In genomic region chr14:111149653-111150052, GRCm38 (mm10) we compare ENCODE assay signal across 8 mouse cellular contexts.
DNase-seq lines count a peak whose midpoint lies in the region; ATAC-seq and TF ChIP-seq lines count a peak whose summit lies in the region.

No protein-coding gene starts in this region.

- TF ChIP-seq EP300 in stomach, postnatal 0 days (optimal IDR thresholded peaks at IDR 0.05): no peak

- H3K4me1 ChIP-seq in forebrain, embryonic 14.5 days (ENCODE audit: control insufficient read depth, insufficient read depth, low read length): no peaks in the 10 kb centered on the region
- no peaks in the 10 kb centered on the region for H3K4me1 ChIP-seq in forebrain, embryonic 15.5 days
- no peaks in the 10 kb centered on the region for H3K4me1 ChIP-seq in midbrain, postnatal 0 days (ENCODE audit: insufficient read depth, low read length)
- H3K4me1 ChIP-seq in midbrain, embryonic 13.5 days (replicated peaks): no peaks in the 10 kb centered on the region
- H3K4me1 ChIP-seq in stomach, postnatal 0 days (replicated peaks; ENCODE audit: control insufficient read depth, insufficient read depth): no peaks in the 10 kb centered on the region
- H3K4me1 ChIP-seq in liver, embryonic 12.5 days: no peaks in the 10 kb centered on the region

- H3K27ac ChIP-seq in forebrain, embryonic 14.5 days (ENCODE audit: low read depth, low read length): no peak overlapping the region
- H3K27ac ChIP-seq in forebrain, embryonic 15.5 days (replicated peaks): no peak overlapping the region
- no peak overlapping the region for H3K27ac ChIP-seq in midbrain, postnatal 0 days (ENCODE audit: low read depth, low read length)
- H3K27ac ChIP-seq in midbrain, embryonic 13.5 days: no peak overlapping the region
- no peak overlapping the region for H3K27ac ChIP-seq in stomach, postnatal 0 days (replicated peaks)
- H3K27ac ChIP-seq in liver, embryonic 12.5 days: no peak overlapping the region

- no peaks in the 10 kb centered on the region for H3K9me3 ChIP-seq in forebrain, embryonic 14.5 days (replicated peaks; ENCODE audit: control insufficient read depth, low read length)
- no peaks in the 10 kb centered on the region for H3K9me3 ChIP-seq in forebrain, embryonic 15.5 days
- no peaks in the 10 kb centered on the region for H3K9me3 ChIP-seq in midbrain, postnatal 0 days (ENCODE audit: low read length)
- no peaks in the 10 kb centered on the region for H3K9me3 ChIP-seq in midbrain, embryonic 13.5 days
- no peaks in the 10 kb centered on the region for H3K9me3 ChIP-seq in stomach, postnatal 0 days (ENCODE audit: control insufficient read depth, low read length)
- no peaks in the 10 kb centered on the region for H3K9me3 ChIP-seq in liver, embryonic 12.5 days (replicated peaks)

- no peaks in the 10 kb centered on the region for H3K27me3 ChIP-seq in forebrain, embryonic 14.5 days (replicated peaks; ENCODE audit: control insufficient read depth, insufficient read depth, low read length)
- H3K27me3 ChIP-seq in forebrain, embryonic 15.5 days: no peaks in the 10 kb centered on the region
- no peaks in the 10 kb centered on the region for H3K27me3 ChIP-seq in midbrain, postnatal 0 days (ENCODE audit: insufficient read depth, low read length)
- no peaks in the 10 kb centered on the region for H3K27me3 ChIP-seq in midbrain, embryonic 13.5 days
- no peaks in the 10 kb centered on the region for H3K27me3 ChIP-seq in stomach, postnatal 0 days (ENCODE audit: control insufficient read depth, insufficient read depth, low read length)
- no peaks in the 10 kb centered on the region for H3K27me3 ChIP-seq in liver, embryonic 12.5 days (replicated peaks)

- no peak overlapping the region for H3K4me3 ChIP-seq in forebrain, embryonic 14.5 days (ENCODE audit: low read depth, low read length)
- no peak overlapping the region for H3K4me3 ChIP-seq in forebrain, embryonic 15.5 days
- H3K4me3 ChIP-seq in midbrain, postnatal 0 days (ENCODE audit: low read depth, low read length): no peak overlapping the region
- no peak overlapping the region for H3K4me3 ChIP-seq in midbrain, embryonic 13.5 days (replicated peaks)
- no peak overlapping the region for H3K4me3 ChIP-seq in stomach, postnatal 0 days (ENCODE audit: low read depth, low read length)
- no peak overlapping the region for H3K4me3 ChIP-seq in liver, embryonic 12.5 days

- peak; percentile 77 for DNase-seq in forebrain, embryonic 14.5 days (ENCODE audit: low spot score)
- peak; percentile 69 for DNase-seq in midbrain, postnatal 0 days (ENCODE audit: low spot score)
- peak; percentile 9 to 42 for DNase-seq in frontal cortex, postnatal 36 days (ENCODE audit: low spot score in 2 of 2)
- DNase-seq in stomach, postnatal 0 days (ENCODE audit: low spot score): no peak
- DNase-seq in gastrocnemius, postnatal 14 days: no peak

- no peaks in the 10 kb centered on the region for H3K36me3 ChIP-seq in forebrain, embryonic 14.5 days (ENCODE audit: control insufficient read depth, insufficient read depth, low read length)
- no peaks in the 10 kb centered on the region for H3K36me3 ChIP-seq in forebrain, embryonic 15.5 days
- H3K36me3 ChIP-seq in midbrain, postnatal 0 days (ENCODE audit: insufficient read depth, low read length): no peaks in the 10 kb centered on the region
- H3K36me3 ChIP-seq in midbrain, embryonic 13.5 days: no peaks in the 10 kb centered on the region
- H3K36me3 ChIP-seq in stomach, postnatal 0 days (ENCODE audit: control insufficient read depth, insufficient read depth, low read length): no peaks in the 10 kb centered on the region
- H3K36me3 ChIP-seq in liver, embryonic 12.5 days: no peaks in the 10 kb centered on the region

- no peak for ATAC-seq in forebrain, embryonic 14.5 days
- ATAC-seq in forebrain, embryonic 15.5 days (replicated peaks): no peak
- ATAC-seq in midbrain, postnatal 0 days (ENCODE audit: low FRiP score): no peak
- no peak for ATAC-seq in midbrain, embryonic 13.5 days
- no peak for ATAC-seq in stomach, postnatal 0 days (ENCODE audit: low FRiP score, low TSS enrichment)
- ATAC-seq in liver, embryonic 12.5 days: no peak

- intact Hi-C loops in gastrocnemius, postnatal 14 days (cut with DNase I; ENCODE audit: low total_unique reads): no loop called here

- no peak overlapping the region for H3K9ac ChIP-seq in forebrain, embryonic 14.5 days (ENCODE audit: low read length)
- no peak overlapping the region for H3K9ac ChIP-seq in forebrain, embryonic 15.5 days (replicated peaks)
- H3K9ac ChIP-seq in midbrain, postnatal 0 days (replicated peaks; ENCODE audit: low read length, poor library complexity, severe bottlenecking): no peak overlapping the region
- no peak overlapping the region for H3K9ac ChIP-seq in midbrain, embryonic 13.5 days (replicated peaks)
- H3K9ac ChIP-seq in stomach, postnatal 0 days (ENCODE audit: low read length): no peak overlapping the region
- no peak overlapping the region for H3K9ac ChIP-seq in liver, embryonic 12.5 days

- TF ChIP-seq CTCF in midbrain, postnatal 0 days (IDR thresholded peaks at IDR 0.05): peak; percentile 83
- peak; percentile 75 for TF ChIP-seq CTCF in stomach, postnatal 0 days (IDR thresholded peaks at IDR 0.05; ENCODE audit: low read depth)

- WGBS in forebrain, embryonic 14.5 days: 74% methylated on average over 2 of the region's 2 CpGs
- 60% methylated on average over 2 of the region's 2 CpGs for WGBS in forebrain, embryonic 15.5 days
- WGBS in midbrain, postnatal 0 days: 62% methylated on average over 2 of the region's 2 CpGs
- WGBS in midbrain, embryonic 13.5 days: 75% methylated on average over 2 of the region's 2 CpGs
- 41% methylated on average over 2 of the region's 2 CpGs for WGBS in stomach, postnatal 0 days
- 53% methylated on average over 2 of the region's 2 CpGs for WGBS in liver, embryonic 12.5 days (ENCODE audit: insufficient replicate concordance)

- no peak overlapping the region for H3K4me2 ChIP-seq in forebrain, embryonic 14.5 days (ENCODE audit: low read length)
- H3K4me2 ChIP-seq in forebrain, embryonic 15.5 days (replicated peaks): no peak overlapping the region
- H3K4me2 ChIP-seq in midbrain, postnatal 0 days (ENCODE audit: low read depth, low read length, poor library complexity, severe bottlenecking): no peak overlapping the region
- no peak overlapping the region for H3K4me2 ChIP-seq in midbrain, embryonic 13.5 days (replicated peaks)
- no peak overlapping the region for H3K4me2 ChIP-seq in stomach, postnatal 0 days (replicated peaks; ENCODE audit: low read depth)
- H3K4me2 ChIP-seq in liver, embryonic 12.5 days: no peak overlapping the region

Comparison
In these comparisons a context has a peak if more than half of its experiments do, and no peak if none do; other contexts are left out.
1. DNase-seq: peak in forebrain, embryonic 14.5 days (single experiment), midbrain, postnatal 0 days (single experiment) and frontal cortex, postnatal 36 days (2 of 2); none in stomach, postnatal 0 days (single experiment) and gastrocnemius, postnatal 14 days (single experiment).